Mouse (Mus musculus) neural tube, embryonic 11.5 days (tissue): ENCODE data around the gene Ptprn. TPM values are rescaled to one million over a fixed set of nuclear protein-coding genes. Genes with fewer than 3 reads are reported as not detected.

Experiments used
- ATAC-seq: fragments of 200-750 bp; cut with Nextera tagmentation; 2 replicates; pipeline ENCODE4 v1.8.0; 2017; ENCODE audit warnings: moderate number of reproducible peaks, mild to moderate bottlenecking, moderate TSS enrichment, moderate library complexity; ENCODE audit not compliant: insufficient read depth, low FRiP score, low TSS enrichment
- DNase-seq: peaks from one replicate; pipeline ENCODE4 v3.0.0-alpha.2; 2015; ENCODE audit warnings: low spot score
- H3K27ac ChIP-seq: fragments of 300-500 bp; sonication (generic); 2 replicates; pipeline ENCODE4 v1.5.1; 2014; ENCODE audit warnings: low read depth, mild to moderate bottlenecking, low read length
- H3K27me3 ChIP-seq: fragments of 300-500 bp; sonication (generic); 2 replicates; pipeline ENCODE4 v1.6.1; 2014; ENCODE audit warnings: mild to moderate bottlenecking, low read length, mixed read lengths; ENCODE audit not compliant: control insufficient read depth, insufficient read depth
- H3K36me3 ChIP-seq: fragments of 300-500 bp; sonication (generic); 2 replicates; pipeline ENCODE4 v1.6.1; 2014; ENCODE audit warnings: mild to moderate bottlenecking, low read length, moderate library complexity, mixed read lengths; ENCODE audit not compliant: control insufficient read depth, insufficient read depth
- H3K4me1 ChIP-seq: fragments of 300-500 bp; sonication (generic); 2 replicates; pipeline ENCODE4 v1.6.1; 2014; ENCODE audit warnings: low read length, mixed read lengths; ENCODE audit not compliant: control insufficient read depth, insufficient read depth
- H3K4me2 ChIP-seq: fragments of 300-500 bp; sonication (generic); 2 replicates; pipeline ENCODE4 v1.6.1; 2014; ENCODE audit warnings: low read depth, mild to moderate bottlenecking, moderate library complexity
- H3K4me3 ChIP-seq: fragments of 300-500 bp; sonication (generic); 2 replicates; pipeline ENCODE4 v1.5.1; 2014; ENCODE audit warnings: low read depth, low read length
- H3K9ac ChIP-seq: fragments of 300-500 bp; sonication (generic); 2 replicates; pipeline ENCODE4 v1.6.1; 2014; ENCODE audit warnings: mild to moderate bottlenecking, low read length
- H3K9me3 ChIP-seq: fragments of 300-500 bp; sonication (generic); 2 replicates; pipeline ENCODE4 v1.6.1; 2016; ENCODE audit warnings: low read length; ENCODE audit not compliant: control insufficient read depth
- WGBS: fragments of 180-500 bp; shearing (Covaris S2); extraction: QIAGEN DNeasy Blood & Tissue Kit; methylation state at CpG from one replicate; pipeline ENCODE4 v1.1.7; 2014; 5-methylcytosine and 5-hydroxymethylcytosine counted together
- polyA plus RNA-seq: library from polyadenylated mRNA; unstranded; fragments of >200 nt; fragmentation: Nextera tagmentation; extraction: Ambion mirVana; gene quantifications from 2 replicates; pipeline ENCODE4 v1.2.1, GENCODE M21; 2014

Ptprn gene
- polyA plus RNA-seq: 4.4 and 6.0 TPM in 2 replicates

- Histone ChIP-seq H3K4me3 (peak within 1 kb of the TSS; percentile 38), H3K36me3 (no peaks in the 10 kb centered on the region), H3K27ac (no peak within 1 kb of the TSS), H3K9me3 (no peaks in the 10 kb centered on the region), H3K4me1 (peaks cover 4% of the 10 kb centered on the region; the same call in 1 of the 2 replicates), H3K4me2 (peak within 1 kb of the TSS; percentile 53), H3K27me3 (peaks cover 32% of the 10 kb centered on the region), H3K9ac (peak within 1 kb of the TSS; percentile 41; the same call in 1 of the 2 replicates)
- peak; percentile 53 for DNase-seq
- WGBS: 10% methylated on average over 31 of the region's 32 CpGs
- no peak for ATAC-seq
Observed at GRCm38 (mm10) chr1:75264091-75264880, at the start of gene Ptprn. Gene Ptprn (minus strand): TSS chr1:75264502.

DNA sequence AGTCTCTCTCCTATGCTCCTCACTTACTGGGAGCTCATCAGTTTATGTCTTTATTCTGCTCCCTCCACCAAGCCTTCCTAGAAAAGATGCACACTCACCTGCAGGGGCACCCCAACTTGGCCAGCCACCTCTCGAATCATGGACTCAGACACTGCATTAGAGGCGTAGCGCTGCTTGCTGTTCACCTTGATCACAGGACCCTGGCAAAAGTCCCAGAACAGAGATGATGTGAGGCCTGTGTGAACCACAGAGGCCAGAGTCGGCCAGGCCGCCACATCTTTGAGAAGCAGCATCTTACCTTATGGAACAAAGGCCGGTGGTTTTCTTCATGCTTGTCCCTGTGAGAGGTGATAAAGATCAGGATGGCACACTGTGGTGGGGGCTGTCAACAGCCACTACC lies 47.4 kb upstream of the Ptprn start:
- peaks cover 9% of the 10 kb centered on the region for H3K36me3 ChIP-seq
- H3K4me1 ChIP-seq: no peaks in the 10 kb centered on the region
- H3K27me3 ChIP-seq: no peaks in the 10 kb centered on the region
- ATAC-seq: no peak
- DNase-seq: no peak
- no peak overlapping the region for H3K9ac ChIP-seq
- H3K9me3 ChIP-seq: no peaks in the 10 kb centered on the region
- no peak overlapping the region for H3K4me2 ChIP-seq
- H3K27ac ChIP-seq: no peak overlapping the region
- WGBS: 93% methylated on average over 6 of the region's 6 CpGs
- no peak overlapping the region for H3K4me3 ChIP-seq

DNA sequence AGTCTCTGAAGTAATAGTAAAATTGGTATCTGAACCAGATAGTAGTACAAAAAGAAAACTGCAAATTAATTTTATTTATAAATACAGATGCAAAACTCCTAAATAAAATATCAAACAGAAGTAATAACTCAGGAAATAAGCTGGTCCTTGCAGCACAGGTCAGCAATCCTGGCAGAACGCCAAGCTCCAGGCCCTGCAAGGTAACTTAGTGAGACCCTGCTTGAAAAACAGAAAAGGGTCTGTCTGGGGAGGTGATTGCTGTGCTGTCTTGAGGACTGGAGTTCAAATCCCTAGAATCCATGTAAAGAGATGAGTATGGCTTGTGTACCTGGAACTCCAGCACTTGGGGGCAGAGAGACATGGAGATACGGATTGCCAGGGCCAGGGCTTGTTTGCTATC lies 40.4 kb upstream of the Ptprn start:
- 81% methylated on average over 2 of the region's 2 CpGs for WGBS
- Histone ChIP-seq H3K9ac (no peak overlapping the region), H3K27me3 (no peaks in the 10 kb centered on the region), H3K36me3 (peaks cover 2% of the 10 kb centered on the region), H3K9me3 (no peaks in the 10 kb centered on the region), H3K4me3 (no peak overlapping the region), H3K4me2 (no peak overlapping the region), H3K4me1 (no peaks in the 10 kb centered on the region), H3K27ac (no peak overlapping the region)
- DNase-seq: no peak
- no peak for ATAC-seq

GRCm38 (mm10) chr1:75294294-75294693 lies 30.0 kb upstream of the Ptprn start:
- WGBS: 80% methylated on average over 5 of the region's 5 CpGs
- Histone ChIP-seq H3K9me3 (no peaks in the 10 kb centered on the region), H3K4me2 (no peak overlapping the region), H3K9ac (no peak overlapping the region), H3K36me3 (no peaks in the 10 kb centered on the region), H3K27me3 (no peaks in the 10 kb centered on the region), H3K27ac (no peak overlapping the region), H3K4me3 (no peak overlapping the region), H3K4me1 (peaks cover 11% of the 10 kb centered on the region)
- ATAC-seq (no peak), DNase-seq (no peak)

DNA sequence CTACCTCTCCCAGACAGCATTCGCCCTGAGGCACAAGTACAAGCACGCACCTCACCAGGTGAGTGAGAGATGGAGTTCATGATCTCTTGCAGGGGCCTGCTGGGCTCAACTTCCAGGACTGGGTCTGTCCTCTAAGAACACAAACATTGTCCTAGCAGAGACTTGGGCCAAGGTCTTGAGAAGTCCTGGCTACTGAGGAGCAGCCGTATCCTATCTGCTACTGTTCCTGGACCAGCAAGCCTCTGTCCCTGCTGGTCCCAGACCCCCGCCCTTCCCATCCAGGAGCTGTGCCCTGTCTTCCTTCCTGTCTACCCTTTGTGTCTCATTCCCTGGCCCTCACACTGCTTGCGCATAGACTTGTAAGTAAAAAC lies 29.0 kb upstream of the Ptprn start:
- H3K27ac ChIP-seq: no peak overlapping the region
- WGBS: 84% methylated on average over 5 of the region's 5 CpGs
- no peaks in the 10 kb centered on the region for H3K36me3 ChIP-seq
- no peak for ATAC-seq
- no peak overlapping the region for H3K4me2 ChIP-seq
- DNase-seq: no peak
- H3K9ac ChIP-seq: no peak overlapping the region
- peaks cover 11% of the 10 kb centered on the region for H3K4me1 ChIP-seq
- H3K27me3 ChIP-seq: no peaks in the 10 kb centered on the region
- no peaks in the 10 kb centered on the region for H3K9me3 ChIP-seq
- no peak overlapping the region for H3K4me3 ChIP-seq

- Histone ChIP-seq H3K9ac (no peak overlapping the region), H3K27me3 (no peaks in the 10 kb centered on the region), H3K4me2 (no peak overlapping the region), H3K4me1 (peaks cover 11% of the 10 kb centered on the region), H3K27ac (no peak overlapping the region), H3K36me3 (no peaks in the 10 kb centered on the region), H3K9me3 (no peaks in the 10 kb centered on the region), H3K4me3 (no peak overlapping the region)
- ATAC-seq: no peak
- no peak for DNase-seq
- 61% methylated on average over 12 of the region's 12 CpGs for WGBS
Observed at GRCm38 (mm10) chr1:75292476-75293330, 28.4 kb upstream of the Ptprn start.

- H3K4me2 ChIP-seq: no peak overlapping the region
- H3K27me3 ChIP-seq: no peaks in the 10 kb centered on the region
- peaks cover 11% of the 10 kb centered on the region for H3K4me1 ChIP-seq
- no peaks in the 10 kb centered on the region for H3K36me3 ChIP-seq
- no peaks in the 10 kb centered on the region for H3K9me3 ChIP-seq
- H3K27ac ChIP-seq: no peak overlapping the region
- no peak overlapping the region for H3K9ac ChIP-seq
- no peak overlapping the region for H3K4me3 ChIP-seq
- 86% methylated on average over 8 of the region's 8 CpGs for WGBS
- no peak for DNase-seq
- ATAC-seq: no peak
Observed at GRCm38 (mm10) chr1:75291321-75291720, 27.0 kb upstream of the Ptprn start.

- Histone ChIP-seq H3K9me3 (no peaks in the 10 kb centered on the region), H3K9ac (no peak overlapping the region), H3K4me3 (no peak overlapping the region), H3K36me3 (no peaks in the 10 kb centered on the region), H3K4me2 (no peak overlapping the region), H3K27ac (no peak overlapping the region), H3K27me3 (no peaks in the 10 kb centered on the region), H3K4me1 (peaks cover 11% of the 10 kb centered on the region)
- peak; percentile 36 for DNase-seq
- ATAC-seq: peak; percentile 11; the same call in 1 of the 2 replicates
Observed at GRCm38 (mm10) chr1:75290582-75290981, 26.3 kb upstream of the Ptprn start.
